Mouse (Mus musculus): ENCODE results near the gene Hdac10. TPM values are rescaled to one million over a fixed set of nuclear protein-coding genes. Genes with fewer than 3 reads are reported as not detected.
A peak's percentile ranks its signal among the peaks of the same experiment; 100 is the strongest.

Hdac10 gene
- 1 to 10 TPM; 9.0 to 9.5 TPM for total RNA-seq (2021)

GRCm38 (mm10) chr15:89128382-89129350 lies at the start of gene Hdac10:
Gene Hdac10, minus strand, starts transcription at chr15:89128700.
- DNase-seq: peak; percentile 86

GRCm38 (mm10) chr15:89177576-89178259 lies 49.2 kb upstream of the Hdac10 start:
- DNase-seq: no peak

GRCm38 (mm10) chr15:89177121-89177520 lies 48.6 kb upstream of the Hdac10 start:
- DNase-seq: peak; percentile 96

DNA sequence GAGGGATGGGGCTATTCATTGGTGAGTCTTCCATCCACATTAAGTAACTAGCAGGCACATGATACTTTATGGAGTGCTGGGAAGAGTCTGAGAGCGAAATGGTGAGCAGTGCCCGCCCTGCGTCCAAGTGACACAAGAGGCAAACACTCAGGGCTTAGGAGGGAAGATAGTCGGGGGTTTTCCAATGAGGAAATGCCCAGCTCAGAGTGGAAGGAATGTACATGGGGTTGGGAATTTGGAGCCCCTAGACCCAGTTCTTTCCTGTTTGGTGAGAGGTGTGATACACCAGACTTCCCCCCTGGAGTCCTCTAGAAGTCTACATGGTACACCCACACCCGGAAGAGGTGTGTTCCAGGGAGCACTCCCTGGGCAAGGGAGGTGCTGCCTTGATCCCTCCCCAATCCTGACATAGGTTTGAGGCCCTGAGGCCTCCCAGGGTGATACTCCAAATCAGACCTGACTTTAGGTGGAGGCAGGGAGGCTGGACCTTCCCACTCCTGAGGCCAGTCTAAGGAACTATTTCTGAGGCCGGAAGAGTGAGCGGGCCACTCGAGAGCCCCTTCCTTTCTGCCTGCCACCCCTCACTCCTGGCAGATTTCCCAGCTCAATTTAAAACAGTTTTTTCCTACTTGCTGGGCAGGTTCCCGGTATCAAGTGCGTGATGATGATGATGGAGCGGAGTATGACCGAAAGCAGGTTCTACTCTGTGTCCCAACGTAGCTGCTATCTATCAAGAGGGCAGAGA lies 47.1 kb upstream of the Hdac10 start:
- DNase-seq: no peak

- no peak for DNase-seq
Measured at GRCm38 (mm10) chr15:89174889-89175339, 46.4 kb upstream of the Hdac10 start.

DNA sequence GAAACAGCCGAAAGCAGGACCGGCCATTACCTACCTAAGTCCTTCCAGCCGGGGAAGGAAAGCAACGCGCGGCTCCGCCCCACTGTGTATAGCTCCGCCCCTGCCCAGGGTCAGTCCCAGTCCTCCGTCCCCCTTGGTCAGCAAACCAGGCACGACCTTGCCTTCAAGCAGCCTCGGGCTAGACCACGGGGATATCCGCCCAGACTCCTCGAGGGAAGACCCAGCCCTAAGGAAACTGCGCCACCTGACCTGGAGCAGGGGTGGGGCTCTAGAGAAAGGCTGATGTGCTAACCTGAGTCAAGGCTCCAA lies 45.4 kb upstream of the Hdac10 start:
- DNase-seq: peak; percentile 69

- DNase-seq: peak; percentile 59
Measured at GRCm38 (mm10) chr15:89173024-89173905, 44.8 kb upstream of the Hdac10 start.

DNA sequence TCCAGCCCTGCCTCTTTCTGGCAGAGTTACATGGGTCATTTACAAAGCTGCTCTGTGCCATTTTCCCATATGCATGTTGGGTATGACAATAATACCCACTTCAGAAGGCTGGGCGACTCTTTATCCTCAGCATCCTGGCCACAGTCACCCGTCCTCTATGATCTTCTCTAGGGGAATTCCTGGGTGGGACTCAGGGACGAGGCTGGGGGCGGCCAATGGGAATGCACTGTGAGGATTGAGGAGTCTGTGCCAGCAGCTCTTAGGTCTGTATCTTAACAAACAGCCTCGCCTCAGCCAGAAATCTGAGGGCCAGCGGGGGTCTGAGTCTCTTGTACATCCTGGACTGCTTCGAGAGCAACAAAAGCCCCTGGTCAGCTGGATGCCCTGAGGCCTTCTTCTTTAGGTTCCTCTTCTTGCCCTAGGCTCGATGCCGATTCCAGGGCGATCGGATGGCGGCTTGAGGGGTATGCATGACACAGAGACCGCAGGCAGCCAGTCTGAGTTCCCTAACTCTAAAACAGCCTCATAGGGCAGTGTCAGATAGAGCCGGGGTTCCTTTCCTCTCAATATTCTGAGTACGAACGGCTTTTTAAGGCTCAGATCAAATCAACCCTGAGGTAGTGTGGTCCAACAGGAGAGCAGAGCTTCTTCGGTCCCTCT lies 43.9 kb upstream of the Hdac10 start:
- DNase-seq: no peak

GRCm38 (mm10) chr15:89171526-89172051 lies 43.1 kb upstream of the Hdac10 start:
- no peak for DNase-seq

GRCm38 (mm10) chr15:89170102-89170501 lies 41.6 kb upstream of the Hdac10 start:
- peak; percentile 42 for DNase-seq

DNA sequence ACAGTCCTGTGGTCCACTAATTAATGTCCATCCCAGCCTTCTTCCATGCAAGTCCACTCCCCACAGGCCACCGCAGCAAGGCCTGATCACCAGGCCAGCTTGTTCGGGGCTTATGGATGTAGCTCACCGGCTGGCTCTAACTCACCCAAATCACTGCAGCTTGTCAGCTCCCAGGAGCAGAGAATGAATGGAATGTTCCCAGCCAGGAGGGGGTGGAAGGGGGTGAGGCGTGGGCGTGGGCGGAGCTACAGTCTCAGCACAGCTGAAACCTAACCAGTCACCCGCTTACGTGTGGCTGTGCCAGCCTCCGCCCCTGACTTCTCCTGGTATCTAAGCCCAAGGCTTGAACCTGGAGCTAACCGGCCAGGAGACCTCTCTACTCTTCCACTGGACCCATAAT lies 40.9 kb upstream of the Hdac10 start:
- DNase-seq: peak; percentile 88

DNA sequence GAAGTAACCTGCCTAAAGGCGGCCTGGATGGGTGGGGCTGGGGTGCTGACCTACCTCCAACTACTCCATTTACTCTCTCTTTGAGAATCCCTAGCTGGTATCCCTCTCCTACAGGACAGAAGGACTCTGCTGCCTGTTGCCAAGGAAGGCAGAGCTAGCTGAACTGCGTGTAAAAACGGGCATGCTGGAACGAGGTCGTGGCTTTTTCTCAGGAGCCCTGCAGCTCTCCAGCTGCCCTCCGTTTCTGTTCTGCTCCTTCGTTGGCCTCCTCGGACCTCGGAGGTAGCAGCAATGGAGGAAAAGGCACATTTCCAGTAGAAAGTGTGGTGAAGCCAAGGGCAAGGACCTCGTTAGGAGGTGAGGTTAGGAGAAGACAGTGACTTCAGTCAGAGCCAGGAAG lies 40.4 kb upstream of the Hdac10 start:
- no peak for DNase-seq

DNA sequence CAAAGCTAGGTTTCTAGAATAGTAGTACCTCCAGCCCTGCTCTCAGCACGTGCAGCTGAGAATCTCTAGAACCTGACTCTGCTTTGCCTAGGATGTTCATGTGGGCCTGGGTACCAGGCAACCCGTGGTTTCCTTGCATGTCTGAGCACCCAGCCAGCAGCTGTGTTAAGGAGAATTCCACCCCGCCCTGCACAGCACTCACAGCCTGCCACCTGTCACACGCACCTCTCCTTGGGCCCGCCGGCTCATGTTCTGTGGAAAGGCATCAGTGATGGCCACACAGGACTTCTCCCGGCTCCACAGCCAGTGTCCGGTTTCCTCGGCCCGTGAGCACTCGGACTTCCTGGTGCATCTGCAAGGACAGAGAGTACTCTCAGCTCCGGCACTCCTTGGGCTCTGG lies 37.0 kb upstream of the Hdac10 start:
- no peak for DNase-seq

- DNase-seq: no peak
Measured at GRCm38 (mm10) chr15:89161397-89161796, 32.9 kb upstream of the Hdac10 start.

- no peak for DNase-seq
Measured at GRCm38 (mm10) chr15:89158516-89158915, 30.0 kb upstream of the Hdac10 start.

DNA sequence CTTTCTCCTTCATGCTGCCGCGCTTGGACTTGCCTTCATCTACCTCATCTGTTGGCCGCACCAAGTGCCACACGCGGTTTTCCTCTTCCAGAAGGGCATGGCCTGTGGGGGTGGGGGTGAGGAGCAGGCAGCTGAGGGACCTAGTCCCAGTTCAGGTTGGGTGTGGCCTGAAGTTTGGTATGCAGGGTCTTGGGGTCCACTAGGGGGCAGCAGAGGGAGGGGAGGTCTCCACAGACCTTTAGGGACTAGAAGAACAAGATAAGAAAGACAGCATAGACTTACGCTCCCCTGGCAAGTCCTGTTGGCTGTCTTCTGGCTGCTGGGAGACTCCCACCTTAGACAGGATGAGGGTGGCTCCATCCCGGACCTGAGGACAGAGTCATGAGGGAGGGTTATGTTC lies 29.5 kb upstream of the Hdac10 start:
- peak; percentile 77 for DNase-seq

- no peak for DNase-seq
Measured at GRCm38 (mm10) chr15:89152312-89152711, 23.8 kb upstream of the Hdac10 start.

DNA sequence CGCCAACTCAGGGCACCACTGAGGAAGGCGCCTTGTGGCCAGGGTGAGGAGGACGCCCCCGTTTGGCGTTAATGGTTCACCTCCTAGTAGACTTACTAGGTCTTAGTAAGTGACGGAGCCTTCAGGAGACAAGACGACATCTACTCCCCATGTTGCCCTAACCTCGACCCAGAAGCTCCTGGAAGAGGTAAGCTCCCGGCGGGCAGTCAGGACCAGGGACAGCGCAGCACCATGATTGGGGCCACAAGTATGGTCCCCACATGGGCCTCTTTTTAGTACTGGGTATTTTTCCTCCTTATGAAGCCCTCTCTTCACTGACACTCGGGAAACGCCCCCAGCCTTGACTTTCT lies 21.5 kb upstream of the Hdac10 start:
- DNase-seq: peak; percentile 57

DNA sequence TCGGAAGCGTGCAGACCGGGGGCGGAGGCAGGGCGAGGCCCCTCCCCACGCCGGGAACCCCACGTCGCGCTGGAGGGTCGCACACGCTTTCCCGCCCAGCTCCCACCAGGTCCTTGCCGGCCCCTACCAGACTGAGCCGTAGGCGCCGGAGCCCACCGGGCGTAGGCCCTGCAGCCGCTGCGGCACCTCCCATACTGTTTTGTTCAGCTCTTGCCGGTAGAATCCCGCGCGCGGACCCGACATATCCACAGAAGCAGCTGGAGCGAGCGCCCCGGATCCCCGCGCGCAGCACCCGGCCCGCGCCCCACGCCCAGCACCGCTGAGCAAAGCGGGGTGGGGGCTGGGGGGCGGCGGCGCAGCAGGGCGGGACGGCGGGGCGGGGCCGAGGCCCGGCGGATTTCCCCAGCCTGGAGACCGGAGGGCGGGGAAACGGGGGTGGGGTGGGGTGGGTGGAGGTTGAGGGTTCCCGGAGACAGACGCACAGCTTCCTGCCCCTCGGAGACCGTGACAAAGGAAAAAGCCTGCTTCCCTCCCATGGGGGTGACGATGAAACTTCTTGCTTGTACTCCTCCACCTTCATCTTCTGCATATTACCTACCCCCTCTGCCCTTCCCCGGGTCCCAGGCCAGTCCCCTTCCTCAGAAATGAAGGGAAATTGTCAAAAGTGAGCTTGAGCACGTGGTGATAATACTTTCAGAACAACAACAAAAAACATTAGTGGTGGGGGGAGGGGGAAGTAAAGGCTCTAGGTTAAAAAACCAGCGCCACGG lies 21.0 kb upstream of the Hdac10 start, which contains the start of gene Mapk11:
Gene Mapk11, minus strand, starts transcription at position 358 of the 770 bp plus-strand sequence.
- peak; percentile 46 for DNase-seq

All from heart, postnatal 4 days (tissue).